Mouse (Mus musculus) right cerebral cortex, postnatal 14 days (tissue): ENCODE measurements around the gene Slc16a12.
"Not testable (repeated sequence)": the region's sequence is repeated elsewhere in the genome, so short reads cannot be mapped to it uniquely, and the experiment has no call there.

Experiments used
- DNase-seq: peaks from one replicate; pipeline ENCODE4 v3.0.0; 2022

The Slc16a12 gene

DNA sequence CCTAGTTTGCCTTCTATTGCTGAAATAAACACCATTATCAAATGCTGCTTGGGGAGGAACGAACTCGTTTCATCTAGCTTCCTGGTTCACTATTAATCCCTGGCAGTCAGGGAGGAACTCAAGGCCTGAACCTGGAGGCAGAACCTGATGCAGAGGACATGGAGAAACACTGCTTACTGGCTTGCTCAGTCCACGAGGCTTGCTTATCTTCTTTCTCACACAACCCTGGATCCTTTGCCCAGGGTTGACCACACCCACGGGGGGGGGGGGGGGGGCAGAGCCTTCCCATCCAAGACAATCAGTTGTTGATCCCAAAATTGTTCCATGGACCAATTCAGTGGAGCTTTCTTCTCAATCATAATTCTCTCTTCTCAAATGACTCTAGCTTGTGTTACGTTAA lies 84.3 kb downstream of the Slc16a12 start:
- no peak for DNase-seq

DNA sequence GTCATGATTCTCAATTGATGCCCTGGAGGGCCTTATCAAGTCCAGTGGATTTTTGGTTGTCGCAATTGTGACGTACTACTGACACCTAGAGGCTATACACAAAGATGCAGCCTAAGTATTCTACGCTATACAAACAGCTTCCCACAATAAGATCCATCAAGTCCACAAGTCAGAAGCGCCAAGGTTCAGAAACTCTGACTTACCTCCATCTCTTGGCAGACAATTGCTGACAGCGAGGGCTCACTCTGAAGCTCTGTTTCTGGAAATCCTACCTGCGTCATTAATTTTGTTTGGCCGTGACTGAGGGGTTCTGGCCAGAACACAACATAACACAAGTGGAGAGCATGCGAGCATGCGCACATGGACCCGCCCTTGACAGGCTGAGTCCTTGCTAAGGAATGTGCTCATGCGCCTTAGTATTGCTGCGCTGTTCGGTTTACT lies 85.0 kb downstream of the Slc16a12 start:
- DNase-seq: peak; percentile 39

DNA sequence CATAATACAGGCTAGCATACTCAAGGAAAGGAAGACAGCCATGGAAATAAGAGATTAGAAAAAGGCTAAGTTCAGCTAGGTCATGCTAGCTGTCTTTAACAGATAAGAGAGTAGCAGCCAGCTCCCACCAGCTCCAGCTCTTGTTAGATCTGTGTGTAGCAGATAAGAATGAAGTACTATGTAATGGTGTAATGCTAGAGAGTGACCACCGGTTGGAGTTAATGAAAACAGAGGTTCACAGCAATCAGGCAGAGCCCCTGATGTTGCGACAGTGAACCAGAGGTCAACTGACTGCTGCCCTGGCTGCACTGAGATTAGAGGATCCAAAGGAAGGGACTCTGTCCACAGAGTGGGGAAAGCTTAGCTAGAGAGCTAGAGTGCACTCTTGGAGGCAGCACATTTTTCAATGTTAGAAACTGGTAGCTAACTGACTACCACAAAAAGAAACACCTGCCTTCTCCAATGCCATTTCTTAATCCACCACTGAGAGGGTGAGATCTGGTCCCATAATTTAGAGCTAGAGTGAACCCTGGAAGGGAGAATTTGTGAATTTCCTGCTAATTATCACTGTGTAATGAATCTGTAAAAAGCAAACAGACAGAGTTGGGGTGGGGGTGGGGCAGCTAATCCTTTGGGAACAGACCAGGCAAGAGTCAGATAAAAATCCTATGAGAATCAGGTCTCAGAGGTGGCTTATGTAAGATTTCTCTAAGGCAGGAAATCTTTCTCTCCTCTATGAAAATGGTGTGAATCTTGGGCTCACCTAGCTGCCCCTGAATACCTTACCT lies 90.4 kb downstream of the Slc16a12 start:
- DNase-seq: no peak

DNA sequence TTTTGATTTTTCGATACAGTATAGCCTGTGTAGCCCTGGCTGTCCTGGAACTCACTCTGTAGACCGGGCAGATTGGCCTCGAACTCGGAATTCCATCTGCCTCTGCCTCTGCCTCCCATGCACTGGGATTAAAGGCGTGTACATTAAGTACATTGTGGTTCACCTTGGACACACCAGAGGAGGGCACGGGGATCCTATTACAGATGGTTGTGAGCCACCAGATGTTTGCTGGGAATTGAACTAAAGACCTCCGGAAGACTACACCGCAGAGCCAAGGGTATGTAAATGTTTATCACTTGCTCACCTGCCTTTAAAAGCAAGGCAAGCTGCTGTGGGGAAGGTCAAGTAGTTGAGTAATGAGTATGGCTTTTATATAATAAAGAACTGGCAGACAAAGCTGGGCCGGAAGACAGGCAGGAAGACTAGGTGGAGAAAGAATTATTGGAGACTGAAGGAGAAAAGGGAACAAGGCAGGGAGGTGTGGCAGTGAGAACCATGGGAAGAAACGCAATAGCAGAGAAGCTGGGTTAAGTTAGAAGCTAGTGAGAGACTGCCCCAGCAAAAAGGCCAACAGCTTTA lies 91.8 kb downstream of the Slc16a12 start:
- no peak for DNase-seq

DNA sequence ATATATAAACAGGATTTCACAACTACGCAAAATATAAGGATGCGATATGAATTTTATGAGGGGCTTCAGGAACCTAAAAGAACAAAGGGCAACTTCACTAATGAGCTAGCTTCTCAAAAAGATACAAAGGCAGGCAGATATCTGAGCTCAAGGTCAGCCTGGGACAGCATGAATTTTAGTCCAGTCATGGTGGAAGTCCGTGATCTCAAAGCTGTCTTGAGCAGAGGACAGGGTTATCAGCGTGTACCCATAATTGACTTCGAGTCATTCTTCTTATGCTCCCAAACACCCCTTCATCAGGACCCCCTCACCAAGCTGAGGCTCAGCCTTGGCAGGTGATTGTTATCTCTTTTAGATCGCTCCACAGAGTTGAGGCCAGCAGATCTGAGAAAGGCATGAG lies 96.1 kb downstream of the Slc16a12 start:
- DNase-seq: no peak

DNA sequence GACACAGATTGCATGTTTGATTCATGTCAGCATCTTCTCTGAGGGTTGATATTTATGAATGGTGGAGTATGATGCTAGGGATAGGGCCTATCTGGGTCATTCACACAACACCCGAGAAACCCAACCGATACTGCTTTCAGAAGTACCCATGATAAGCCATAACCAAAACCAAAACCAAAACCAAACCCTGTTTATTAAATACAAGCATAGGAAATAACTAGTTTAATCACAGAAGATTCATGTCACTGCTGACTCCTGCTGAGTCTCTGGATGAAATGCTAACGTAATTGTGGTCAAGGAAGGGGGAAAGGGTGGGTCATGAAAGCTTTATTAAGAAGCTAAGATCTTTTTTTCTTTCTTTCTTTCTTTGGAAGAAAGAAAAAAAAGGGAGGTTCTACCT lies 96.8 kb downstream of the Slc16a12 start:
- DNase-seq: no peak

DNA sequence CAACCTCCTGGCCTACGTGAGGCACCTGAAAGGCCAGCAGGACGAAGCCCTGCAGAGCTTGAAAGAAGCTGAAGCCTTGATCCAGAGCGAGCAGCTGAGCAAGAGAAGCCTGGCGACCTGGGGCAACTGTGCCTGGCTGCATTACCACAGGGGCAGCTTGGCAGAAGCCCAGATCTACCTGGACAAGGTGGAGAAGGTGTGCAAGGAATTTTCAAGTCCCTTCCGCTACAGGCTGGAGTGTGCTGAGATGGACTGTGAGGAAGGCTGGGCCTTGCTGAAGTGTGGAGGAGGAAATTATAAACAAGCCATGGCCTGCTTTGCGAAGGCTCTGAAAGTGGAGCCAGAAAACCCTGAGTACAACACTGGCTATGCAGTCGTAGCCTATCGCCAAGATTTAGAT lies 99.5 kb downstream of the Slc16a12 start:
- DNase-seq: not testable (repeated sequence)

DNA sequence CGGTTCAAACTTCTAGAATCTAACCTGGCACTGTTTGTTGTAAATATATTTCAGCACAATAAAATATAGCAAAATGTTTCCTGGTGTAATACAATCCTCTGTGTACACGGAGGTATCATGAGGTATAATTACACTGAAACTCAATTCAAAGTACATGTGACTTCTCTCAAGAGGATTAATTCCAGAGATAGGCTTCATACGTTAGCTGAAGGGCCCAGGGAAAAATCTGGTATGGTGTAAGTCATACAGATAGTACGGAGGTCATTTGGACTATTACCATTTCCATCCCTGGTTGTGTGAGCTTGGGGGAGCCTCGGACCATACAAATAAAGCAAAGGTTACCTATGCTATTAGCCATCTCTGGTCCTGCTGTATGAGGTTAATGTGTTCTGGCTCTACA lies 104.5 kb downstream of the Slc16a12 start:
- DNase-seq: no peak

DNA sequence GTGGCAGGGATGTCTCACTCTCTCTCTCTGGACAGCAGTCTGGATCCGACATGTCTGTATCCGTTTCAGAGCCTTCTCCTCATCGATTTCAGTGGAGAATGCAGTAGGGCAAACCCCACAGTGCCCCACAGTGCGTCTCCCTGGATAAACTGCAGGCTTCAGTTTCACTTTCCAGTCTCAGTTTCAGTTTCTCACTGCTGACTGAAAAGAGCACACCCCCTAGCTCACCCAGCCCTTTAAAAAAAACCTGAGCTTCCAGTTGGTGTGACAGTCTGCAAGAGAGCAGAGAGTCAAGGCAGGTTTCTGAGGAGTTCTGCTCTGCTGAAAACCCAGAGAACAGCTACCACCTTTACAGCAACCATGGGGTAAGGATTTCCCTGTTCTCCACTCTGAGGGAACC lies 106.5 kb downstream of the Slc16a12 start, which contains the start of the genes Ifit1bl2 and Ifit1:
Gene Ifit1bl2, minus strand, starts transcription at position 121 of the 400 bp plus-strand sequence.
Gene Ifit1, plus strand, starts transcription at position 249 of the 400 bp plus-strand sequence.
- no peak for DNase-seq

DNA sequence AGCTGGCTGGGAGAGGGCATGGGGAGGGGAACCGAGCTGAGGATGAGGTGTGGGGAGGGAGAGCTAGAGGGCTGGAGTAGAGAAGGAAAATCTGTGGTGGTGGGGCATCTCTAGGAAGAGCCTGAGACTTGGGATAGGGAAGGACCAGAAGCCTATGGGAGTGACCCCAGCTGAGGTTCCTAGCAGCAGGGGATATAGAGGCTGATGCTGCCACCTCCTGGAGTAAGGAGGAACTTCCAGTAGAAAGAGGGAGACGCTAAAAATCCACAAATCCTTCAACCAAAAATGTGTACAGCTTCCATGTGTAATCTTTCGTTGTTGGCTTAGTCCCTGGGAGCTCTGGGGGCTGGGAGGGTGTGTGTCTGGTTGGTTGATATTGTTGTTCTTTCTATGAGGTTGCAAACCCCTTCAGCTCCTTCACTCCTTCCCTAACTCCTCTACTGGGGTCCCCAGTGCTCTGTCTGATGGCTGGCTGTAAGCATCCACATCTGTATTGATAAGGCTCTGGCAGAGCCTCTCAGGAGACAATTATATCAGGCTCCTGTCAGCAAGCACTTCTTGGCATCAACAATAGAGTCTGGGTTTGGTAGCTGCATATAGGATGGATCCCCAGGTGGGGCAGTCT lies 110.0 kb downstream of the Slc16a12 start:
- DNase-seq: peak; percentile 43

DNA sequence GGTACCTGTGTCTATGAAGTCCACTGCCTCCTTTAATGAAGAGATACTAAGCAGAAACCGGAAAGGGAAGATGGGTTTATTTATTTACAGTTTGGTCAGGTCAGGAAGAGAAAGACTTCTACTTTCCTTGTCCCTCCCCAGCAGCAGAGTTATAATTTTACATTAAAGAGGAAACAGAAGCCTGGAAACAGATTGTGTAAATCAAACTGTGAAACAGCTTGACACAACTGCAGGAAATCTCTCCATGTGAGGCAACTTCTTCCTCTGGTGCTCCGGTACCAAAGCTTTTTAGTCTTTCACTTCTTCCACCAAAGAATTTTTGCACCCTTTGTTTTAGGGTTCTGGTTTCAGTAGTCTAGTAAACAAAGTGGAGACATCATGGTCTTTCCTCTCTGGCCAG lies 113.6 kb downstream of the Slc16a12 start:
- DNase-seq: no peak

DNA sequence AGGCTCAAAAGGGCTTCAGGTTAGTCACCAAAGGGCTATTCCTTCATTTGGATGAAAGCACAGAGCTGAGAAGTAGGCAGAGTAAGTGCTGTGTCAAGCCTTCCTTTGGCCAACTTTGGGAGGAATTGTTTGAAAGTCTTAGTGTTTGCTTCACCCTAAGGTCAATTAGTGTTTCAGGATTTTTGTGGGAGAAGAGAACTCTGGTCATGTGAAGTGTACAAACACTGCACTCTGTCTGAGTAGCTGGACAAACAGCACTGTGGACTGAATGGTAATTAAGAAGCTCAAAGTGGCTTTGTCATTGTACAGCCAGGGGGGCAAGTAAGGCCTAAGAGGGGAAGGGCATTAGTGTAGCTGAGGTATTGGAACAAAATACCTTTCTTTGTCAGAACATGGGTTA lies 115.6 kb downstream of the Slc16a12 start:
- no peak for DNase-seq

DNA sequence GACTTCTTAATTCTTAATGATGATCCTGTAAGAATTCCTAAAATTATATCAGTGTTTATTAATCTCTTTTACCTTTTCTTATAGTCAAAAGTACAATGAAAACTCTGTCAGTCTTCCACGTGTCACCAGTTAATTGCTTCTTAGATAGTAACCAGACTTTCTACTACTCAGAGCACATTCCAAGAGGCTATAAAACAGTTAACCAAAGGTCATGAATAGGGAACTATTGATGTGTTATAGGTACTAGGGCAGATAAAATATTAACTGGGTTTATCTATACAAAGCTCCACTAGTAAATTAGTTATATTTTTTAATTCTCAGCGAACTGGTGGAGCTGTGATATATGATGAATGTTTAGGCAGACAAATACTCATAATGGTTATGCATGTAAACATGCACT lies 119.6 kb downstream of the Slc16a12 start:
- no peak for DNase-seq

DNA sequence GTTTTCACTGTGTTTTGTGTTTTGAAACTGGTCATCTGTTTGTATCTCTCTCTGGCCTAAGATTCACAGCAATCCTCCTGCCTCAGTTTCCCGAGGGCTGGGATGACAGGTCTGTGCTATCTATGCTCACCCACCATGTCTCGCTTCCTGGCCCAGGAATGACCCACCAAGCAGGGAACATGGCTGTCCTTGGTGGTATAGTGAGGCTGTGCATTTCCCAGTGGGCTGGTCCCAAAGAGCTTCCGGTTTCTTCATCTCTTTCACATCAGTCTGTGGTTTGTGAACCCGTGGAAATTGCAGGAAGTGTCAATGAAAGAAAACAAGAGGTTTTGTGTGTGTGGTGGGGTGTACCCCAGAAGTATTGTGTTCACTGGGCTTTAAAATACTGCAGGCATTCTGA lies 122.4 kb downstream of the Slc16a12 start:
- DNase-seq: no peak

DNA sequence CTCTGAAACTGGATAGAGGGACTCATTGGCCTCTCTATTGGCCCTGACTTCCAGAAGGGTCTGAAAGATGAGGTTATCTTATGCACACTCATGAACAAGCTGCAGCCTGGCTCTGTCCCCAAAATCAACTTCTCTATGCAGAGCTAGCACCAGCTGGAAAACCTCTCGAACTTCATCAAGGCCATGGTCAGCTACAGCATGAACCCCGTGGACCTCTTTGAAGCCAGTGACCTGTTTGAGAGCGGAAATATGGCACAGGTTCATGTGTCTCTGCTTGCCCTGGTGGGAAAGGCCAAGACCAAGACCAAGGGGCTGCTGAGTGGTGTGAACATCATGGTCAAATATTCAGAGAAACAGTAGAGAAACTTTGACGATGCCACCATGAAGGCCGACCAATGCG lies 123.3 kb downstream of the Slc16a12 start:
- no peak for DNase-seq

DNA sequence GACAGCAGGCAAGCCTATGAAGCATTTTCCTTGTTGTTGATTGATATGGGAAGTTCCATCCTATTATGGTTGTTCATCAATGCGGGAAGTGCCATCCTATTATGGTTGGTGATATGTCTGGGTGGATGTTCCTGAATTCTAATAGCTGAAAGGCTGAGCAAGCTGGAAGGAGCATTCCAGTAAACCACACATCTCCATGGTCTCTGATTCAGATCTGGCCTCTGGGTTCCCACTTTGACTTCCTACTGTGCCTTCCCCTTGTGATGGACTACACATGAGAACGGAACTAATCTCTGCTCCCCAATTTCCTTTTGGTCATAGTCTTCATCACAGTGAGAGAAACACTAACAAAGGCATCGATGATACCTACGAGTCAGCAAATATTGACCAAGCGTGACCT lies 126.2 kb downstream of the Slc16a12 start:
- no peak for DNase-seq
